Mouse (Mus musculus) left cerebral cortex, postnatal 25 days (tissue): ENCODE data around the gene Gdpd3. TPM values are rescaled to one million over a fixed set of nuclear protein-coding genes. Genes with fewer than 3 reads are reported as not detected.

Experiments used
- DNase-seq, 2 experiments: peaks; one replicate each; pipeline ENCODE4 v3.0.0; 2022; ENCODE audit warnings: low spot score in 2 of 2, mixed read lengths in 1 of 2
- intact Hi-C: fragments of 180-260 bp; cut with DNase I; formaldehyde crosslinking; loops from one replicate; pipeline ENCODE4 v1.15.1; 2025
- total RNA-seq, 2 experiments: library from RNA; stranded (reverse); gene quantifications; 2 replicates each; pipeline ENCODE4 v1.2.3; 2021

Gene Gdpd3
- total RNA-seq, 2 experiments from 2014 or later = 1.8 to 2.1 TPM

DNA sequence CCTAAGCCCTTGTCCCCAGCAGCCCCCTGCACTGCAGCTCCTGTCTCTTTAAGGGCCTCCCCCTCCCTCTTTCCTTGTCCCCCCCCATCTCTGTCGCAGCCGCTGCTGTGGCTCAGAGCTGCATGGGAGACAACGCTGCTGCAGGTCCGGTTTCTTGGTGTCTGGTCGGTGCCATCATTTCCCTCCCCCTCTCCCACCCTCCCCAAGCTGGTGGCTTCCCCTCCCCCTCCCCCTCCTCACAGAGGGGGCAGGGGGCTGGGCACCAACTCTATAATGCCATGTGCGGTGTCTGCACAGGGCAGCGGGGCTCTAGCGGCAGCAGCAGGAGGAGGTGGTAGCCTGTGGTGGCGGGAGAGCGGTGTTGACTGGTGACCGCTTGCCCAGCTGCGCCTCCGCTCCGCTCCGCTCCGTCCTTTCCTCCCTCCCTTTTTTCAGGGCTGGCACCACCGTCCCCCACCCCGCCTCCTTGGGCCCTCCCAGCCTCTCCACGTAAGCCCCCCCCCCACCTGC, 57.1 kb downstream of the Gdpd3 start:
- intact Hi-C loops = loop anchor here (2.0 to 5.0 kb wide), 3 partner anchors 128 to 288 kb away; partner anchors contain the start of genes Maz and Sez6l2
- peak; percentile 24 to 45 for DNase-seq

DNA sequence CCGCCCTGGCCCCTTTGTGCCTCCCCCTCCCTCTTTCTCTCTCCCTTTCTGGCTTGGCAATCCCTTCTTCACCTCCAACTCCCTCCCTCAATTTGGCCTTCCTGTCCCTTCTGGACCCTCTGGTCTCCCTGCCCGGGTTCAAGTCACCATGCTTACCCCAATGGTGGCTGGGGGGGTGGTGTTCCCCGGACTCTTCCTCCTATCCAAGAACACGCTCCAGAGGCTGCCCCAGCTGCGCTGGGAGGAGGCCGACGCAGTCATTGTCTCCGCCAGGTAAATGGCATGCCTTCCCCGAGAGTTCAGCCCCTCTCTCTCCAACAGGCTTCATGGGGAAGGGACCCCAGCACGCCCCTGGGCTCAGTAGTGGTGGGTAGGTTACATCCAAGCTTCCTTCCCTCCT, 57.8 kb downstream of the Gdpd3 start:
- no peak for DNase-seq
- intact Hi-C loops = loop anchor here (2.0 to 5.0 kb wide), 4 partner anchors 37 to 287 kb away; partner anchors contain the start of genes Hirip3, Maz and Sez6l2

Other genes with a start within 250 kb of the Gdpd3 start
- gene Eif3c, start 199.9 kb upstream of the Gdpd3 start, total RNA-seq = 100 to 1,000 TPM; 176 to 188 TPM
- under 1 TPM; 0.39 to 0.53 TPM for gene Apobr, start 181.4 kb upstream of the Gdpd3 start, total RNA-seq
- gene Cln3, start 180.5 kb upstream of the Gdpd3 start, total RNA-seq = 10 to 100 TPM; 21.3 to 35.1 TPM
- gene Il27, start 171.4 kb upstream of the Gdpd3 start, total RNA-seq = not detected
- 10 to 100 TPM; 15.7 to 22.1 TPM for gene Nupr1, start 135.5 kb upstream of the Gdpd3 start, total RNA-seq
- 10 to 100 TPM; 31.1 to 35.4 TPM for gene Sgf29, start 117.0 kb upstream of the Gdpd3 start, total RNA-seq
- 10 to 100 TPM; 11.7 to 19.3 TPM for gene Sult1a1, start 89.9 kb upstream of the Gdpd3 start, total RNA-seq
- 100 to 1,000 TPM in 1 of 2 experiments, 10 to 100 TPM in 1; 92.0 to 102 TPM for gene Bola2, start 70.9 kb upstream of the Gdpd3 start, total RNA-seq
- gene Slx1b, start 70.5 kb upstream of the Gdpd3 start, total RNA-seq = 10 to 100 TPM; 14.4 to 17.0 TPM
- gene Coro1a, start 58.5 kb upstream of the Gdpd3 start, total RNA-seq = 100 to 1,000 TPM; 163 to 167 TPM
- gene Mapk3, start 6.7 kb upstream of the Gdpd3 start, total RNA-seq = 100 to 1,000 TPM; 148 to 165 TPM
- gene Ypel3, start 10.6 kb downstream of the Gdpd3 start, total RNA-seq = 100 to 1,000 TPM; 311 to 316 TPM
- under 1 TPM in 1 of 2 experiments, not detected in 1; 0.87 TPM for gene Tbx6, start 15.1 kb downstream of the Gdpd3 start, total RNA-seq
- 10 to 100 TPM; 48.1 to 51.3 TPM for gene Ppp4c, start 26.2 kb downstream of the Gdpd3 start, total RNA-seq
- gene Fam57b, start 31.3 kb downstream of the Gdpd3 start, total RNA-seq = 10 to 100 TPM; 84.6 to 91.9 TPM
- gene 4930451I11Rik, start 65.3 kb downstream of the Gdpd3 start, total RNA-seq = not detected
- 10 to 100 TPM; 47.8 to 57.6 TPM for gene Doc2a, start 81.1 kb downstream of the Gdpd3 start, total RNA-seq
- 10 to 100 TPM; 25.5 to 35.0 TPM for gene Hirip3, start 95.6 kb downstream of the Gdpd3 start, total RNA-seq
- 10 to 100 TPM; 44.9 to 49.9 TPM for gene Ino80e, start 96.0 kb downstream of the Gdpd3 start, total RNA-seq
- 100 to 1,000 TPM; 149 to 154 TPM for gene Taok2, start 118.4 kb downstream of the Gdpd3 start, total RNA-seq
- 10 to 100 TPM; 20.2 to 22.3 TPM for gene Tmem219, start 156.6 kb downstream of the Gdpd3 start, total RNA-seq
- 100 to 1,000 TPM; 139 TPM for gene Kctd13, start 162.5 kb downstream of the Gdpd3 start, total RNA-seq
- 10 to 100 TPM; 44.2 to 50.3 TPM for gene Asphd1, start 183.2 kb downstream of the Gdpd3 start, total RNA-seq
- 100 to 1,000 TPM; 400 to 404 TPM for gene Sez6l2, start 184.2 kb downstream of the Gdpd3 start, total RNA-seq
- gene Cdipt, start 209.6 kb downstream of the Gdpd3 start, total RNA-seq = 100 to 1,000 TPM; 194 to 197 TPM
- not detected for gene Cdiptos, start 209.8 kb downstream of the Gdpd3 start, total RNA-seq
- gene Mvp, start 248.3 kb downstream of the Gdpd3 start, total RNA-seq = 1 to 10 TPM; 5.2 to 6.7 TPM